Mouse (Mus musculus) testis, adult 10 weeks (tissue): ENCODE measurements around the gene Rab3c. TPM values are rescaled to one million over a fixed set of nuclear protein-coding genes. Genes with fewer than 3 reads are reported as not detected.

Experiments
- polyA plus RNA-seq: library from polyadenylated mRNA; stranded (reverse); fragments of 350-450 nt; fragmentation: Illumina TruSeq; extraction: RNeasy Lipid Tissue Mini Kit (QIAGEN cat#74804); gene quantifications from one replicate; pipeline ENCODE4 v1.2.3, GENCODE M21; 2014; ENCODE audit warnings: low read depth, low replicate concordance

Rab3c gene
- polyA plus RNA-seq: 0.70 TPM

DNA sequence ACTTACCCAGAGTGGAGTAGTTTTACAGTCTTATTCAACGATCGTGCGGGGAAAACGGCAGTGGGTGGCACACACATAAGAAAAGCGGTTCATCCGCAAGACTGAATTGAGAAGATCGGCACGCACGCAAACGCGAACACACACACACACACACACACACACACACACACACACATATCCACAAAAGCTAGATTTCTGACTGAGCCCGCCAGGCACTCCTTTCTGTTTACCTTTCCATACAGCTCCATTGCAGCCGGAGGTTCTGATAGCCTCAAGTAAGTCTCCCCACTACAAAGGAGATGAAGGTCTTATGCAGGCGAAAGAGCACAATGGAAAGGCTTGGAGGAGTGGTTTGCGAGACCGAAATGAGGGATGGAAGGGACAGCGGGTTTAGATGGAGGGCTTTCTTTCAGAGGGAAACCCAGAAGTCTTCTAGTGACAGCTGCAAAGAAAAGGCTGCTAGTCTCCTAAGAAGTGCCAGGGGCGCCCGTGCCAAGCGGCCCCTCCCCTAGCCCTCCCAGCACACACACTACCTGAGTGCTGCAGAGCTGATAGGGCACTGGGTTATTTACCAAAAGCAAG, at the start of gene Rab3c:
Rab3c (minus strand) TSS at position 434 of the 582 bp plus-strand sequence.

Other genes with a start within 250 kb of the Rab3c start
- gene Gapt, start 76.2 kb upstream of the Rab3c start, polyA plus RNA-seq: 1.1 TPM
- 10.4 TPM for gene Plk2, start 114.0 kb upstream of the Rab3c start, polyA plus RNA-seq